Mouse (Mus musculus) lung, postnatal 25 days (tissue): ENCODE results near the gene Gm17267.
"Not testable (repeated sequence)": the region's sequence is repeated elsewhere in the genome, so short reads cannot be mapped to it uniquely, and the experiment has no call there.

Experiments used
- DNase-seq: peaks from one replicate; pipeline ENCODE4 v3.0.0; 2022; ENCODE audit warnings: low spot score

The Gm17267 gene

DNA sequence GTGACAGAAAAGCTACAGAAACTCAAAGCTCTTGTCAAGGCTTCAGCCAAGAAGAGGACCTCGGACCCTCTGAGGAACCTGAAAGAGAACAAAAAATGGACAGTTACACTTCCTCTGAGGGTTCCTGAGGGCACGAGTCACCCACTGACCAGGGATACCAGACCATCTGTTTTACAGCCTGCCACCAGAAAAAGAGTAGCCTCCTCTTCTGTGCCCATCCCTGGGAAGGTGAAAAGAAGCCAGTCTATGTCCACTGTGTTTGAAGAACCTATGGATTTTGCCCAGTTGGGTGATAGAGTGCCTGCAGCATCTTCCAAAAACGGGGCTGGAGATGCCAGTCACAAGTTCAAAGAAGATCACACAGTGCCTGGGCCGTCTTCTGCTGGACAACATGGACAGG lies at the start of gene Gm17267:
TSS of gene Gm17267 (plus strand) at position 301 of the 400 bp plus-strand sequence.
- not testable (repeated sequence) for DNase-seq
